In genomic region chr9:116489787-116490186, GRCm38 (mm10) we compare ENCODE assay signal across 7 mouse cellular contexts.
DNase-seq lines count a peak whose midpoint lies in the region; ATAC-seq and TF ChIP-seq lines count a peak whose summit lies in the region.

No protein-coding gene starts in this region.

- H3K36me3 ChIP-seq in ES-E14 (ENCODE audit: control insufficient read depth, insufficient read depth, low read length, poor library complexity, severe bottlenecking) = no peaks in the 10 kb centered on the region
- H3K36me3 ChIP-seq in kidney, postnatal 0 days (ENCODE audit: insufficient read depth, low read length) = no peaks in the 10 kb centered on the region
- no peaks in the 10 kb centered on the region for H3K36me3 ChIP-seq in neural tube, embryonic 11.5 days (ENCODE audit: control insufficient read depth, insufficient read depth, low read length)

- peak; percentile 22 to 67 for DNase-seq in layer of hippocampus, adult 2 months (ENCODE audit: low spot score in 2 of 2)
- no peak for DNase-seq in layer of hippocampus, adult 9-11 months
- peak; percentile 51 for DNase-seq in ES-E14 (ENCODE audit: low read depth, low spot score)
- DNase-seq in adrenal gland, postnatal 36 days = peak; percentile 14 to 39
- DNase-seq in kidney, postnatal 0 days (ENCODE audit: low spot score) = peak; percentile 16
- DNase-seq in neural tube, embryonic 11.5 days (ENCODE audit: low spot score) = peak; percentile 19
- DNase-seq in ovary, postnatal 36 days (ENCODE audit: low spot score) = no peak

- no peak overlapping the region for H3K9ac ChIP-seq in ES-E14 (ENCODE audit: insufficient read depth, low read depth, low read length, poor library complexity, severe bottlenecking)
- no peak overlapping the region for H3K9ac ChIP-seq in kidney, postnatal 0 days (ENCODE audit: low read depth, low read length)
- H3K9ac ChIP-seq in neural tube, embryonic 11.5 days (ENCODE audit: low read length) = no peak overlapping the region

- no peak for ATAC-seq in kidney, postnatal 0 days (replicated peaks; ENCODE audit: low FRiP score, low read depth)
- no peak for ATAC-seq in neural tube, embryonic 11.5 days (ENCODE audit: insufficient read depth, low FRiP score, low TSS enrichment)

- H3K9me3 ChIP-seq in ES-E14 (ENCODE audit: control insufficient read depth, insufficient read depth, low read depth, low read length) = no peaks in the 10 kb centered on the region
- H3K9me3 ChIP-seq in kidney, postnatal 0 days (replicated peaks; ENCODE audit: low read length) = no peaks in the 10 kb centered on the region
- H3K9me3 ChIP-seq in neural tube, embryonic 11.5 days (ENCODE audit: control insufficient read depth, low read length) = no peaks in the 10 kb centered on the region

- H3K4me2 ChIP-seq in kidney, postnatal 0 days (ENCODE audit: low read length) = no peak overlapping the region
- H3K4me2 ChIP-seq in neural tube, embryonic 11.5 days (ENCODE audit: low read depth) = no peak overlapping the region

- in situ Hi-C loops in ES-E14 (cut with MboI; ENCODE audit: low sequenced_read_pairs in 2 of 2, unreplicated experiment in 2 of 2) = no loop called here

- H3K27ac ChIP-seq in layer of hippocampus, adult 2 months = peak overlapping the region; percentile 5; the same call in 1 of the 2 replicates
- no peak overlapping the region for H3K27ac ChIP-seq in ES-E14 (ENCODE audit: insufficient read depth, low read depth, low read length, poor library complexity, severe bottlenecking)
- H3K27ac ChIP-seq in kidney, postnatal 0 days = no peak overlapping the region
- no peak overlapping the region for H3K27ac ChIP-seq in neural tube, embryonic 11.5 days (ENCODE audit: low read depth, low read length)

- H3K4me1 ChIP-seq in ES-E14 (ENCODE audit: control insufficient read depth in 2 of 2, insufficient read depth in 2 of 2, low read length in 2 of 2, poor library complexity in 1 of 2) = no peaks in the 10 kb centered on the region
- H3K4me1 ChIP-seq in kidney, postnatal 0 days (replicated peaks; ENCODE audit: insufficient read depth, low read length) = no peaks in the 10 kb centered on the region
- H3K4me1 ChIP-seq in neural tube, embryonic 11.5 days (ENCODE audit: control insufficient read depth, insufficient read depth, low read length) = no peaks in the 10 kb centered on the region

- no peaks in the 10 kb centered on the region for H3K27me3 ChIP-seq in kidney, postnatal 0 days (ENCODE audit: insufficient read depth, low read length)
- H3K27me3 ChIP-seq in neural tube, embryonic 11.5 days (ENCODE audit: control insufficient read depth, insufficient read depth, low read length) = no peaks in the 10 kb centered on the region

- H3K4me3 ChIP-seq in layer of hippocampus, adult 2 months = no peak overlapping the region
- H3K4me3 ChIP-seq in ES-E14 (ENCODE audit: insufficient read depth in 1 of 2, low read depth in 1 of 2, low read length in 2 of 2, poor library complexity in 1 of 2, severe bottlenecking in 1 of 2) = no peak overlapping the region
- no peak overlapping the region for H3K4me3 ChIP-seq in kidney, postnatal 0 days (replicated peaks; ENCODE audit: low read depth, low read length)
- H3K4me3 ChIP-seq in neural tube, embryonic 11.5 days (ENCODE audit: low read depth, low read length) = no peak overlapping the region

- WGBS in kidney, postnatal 0 days = 65% methylated on average over 4 of the region's 4 CpGs
- WGBS in neural tube, embryonic 11.5 days = 63% methylated on average over 4 of the region's 4 CpGs

- peak; percentile 79 for TF ChIP-seq CTCF in layer of hippocampus, adult 2 months (conservative IDR thresholded peaks at IDR 0.05)
- peak; percentile 71 for TF ChIP-seq CTCF in kidney, postnatal 0 days (IDR thresholded peaks at IDR 0.05; ENCODE audit: low read depth)

TF ChIP-seq in ES-E14, 5 proteins besides CTCF, POLR2A, EP300 and RAD21:
- TF ChIP-seq ZNF384 (IDR thresholded peaks at IDR 0.05; ENCODE audit: low read depth, low read length) = no peak
- peak; percentile 40; the same call in 1 of the 2 replicates for TF ChIP-seq MAFK (IDR thresholded peaks at IDR 0.05; ENCODE audit: insufficient read depth, low read depth, low read length)
- peak; percentile 81 for TF ChIP-seq ZC3H11A (IDR thresholded peaks at IDR 0.05; ENCODE audit: borderline replicate concordance, low read depth, low read length)

Comparison
In these comparisons a context has a peak if more than half of its experiments do, and no peak if none do; other contexts are left out.
1. DNase-seq: peak in layer of hippocampus, adult 2 months (2 of 2), ES-E14 (single experiment), adrenal gland, postnatal 36 days (2 of 2), kidney, postnatal 0 days (single experiment) and neural tube, embryonic 11.5 days (single experiment); none in layer of hippocampus, adult 9-11 months (single experiment) and ovary, postnatal 36 days (single experiment).